Mouse (Mus musculus) liver, embryonic 12.5 days (tissue): ENCODE measurements around the gene Col11a1. TPM values are rescaled to one million over a fixed set of nuclear protein-coding genes. Genes with fewer than 3 reads are reported as not detected.

Experiments used
- ATAC-seq: fragments of 200-750 bp; cut with Nextera tagmentation; 2 replicates; pipeline ENCODE4 v1.8.0; 2017; ENCODE audit warnings: moderate number of reproducible peaks, mild to moderate bottlenecking, moderate library complexity
- H3K27ac ChIP-seq: fragments of 300-500 bp; sonication (generic); 2 replicates; pipeline ENCODE4 v1.5.1; 2016; ENCODE audit warnings: mild to moderate bottlenecking
- H3K27me3 ChIP-seq: fragments of 300-500 bp; sonication (generic); replicated peaks from 2 replicates; pipeline ENCODE4 v1.6.1; 2016; ENCODE audit warnings: mild to moderate bottlenecking, moderate library complexity
- H3K36me3 ChIP-seq: fragments of 300-500 bp; sonication (generic); 2 replicates; pipeline ENCODE4 v1.6.1; 2016; ENCODE audit warnings: mild to moderate bottlenecking, moderate library complexity
- H3K4me1 ChIP-seq: fragments of 300-500 bp; sonication (generic); 2 replicates; pipeline ENCODE4 v1.6.1; 2016
- H3K4me2 ChIP-seq: fragments of 300-500 bp; sonication (generic); 2 replicates; pipeline ENCODE4 v1.6.1; 2016; ENCODE audit warnings: mild to moderate bottlenecking, moderate library complexity
- H3K4me3 ChIP-seq: fragments of 300-500 bp; sonication (generic); 2 replicates; pipeline ENCODE4 v1.5.1; 2016; ENCODE audit warnings: mild to moderate bottlenecking, moderate library complexity
- H3K9ac ChIP-seq: fragments of 300-500 bp; sonication (generic); 2 replicates; pipeline ENCODE4 v1.6.1; 2016; ENCODE audit warnings: mild to moderate bottlenecking, moderate library complexity
- H3K9me3 ChIP-seq: fragments of 300-500 bp; sonication (generic); replicated peaks from 2 replicates; pipeline ENCODE4 v1.6.1; 2016; ENCODE audit warnings: mild to moderate bottlenecking, moderate library complexity
- WGBS: fragments of 180-500 bp; shearing (Covaris S2); methylation state at CpG from one replicate; pipeline ENCODE4 v1.1.7; 2016; ENCODE audit not compliant: insufficient replicate concordance; 5-methylcytosine and 5-hydroxymethylcytosine counted together
- polyA plus RNA-seq: library from polyadenylated mRNA; unstranded; fragments of >200 nt; fragmentation: Nextera tagmentation; extraction: Ambion mirVana; gene quantifications from 2 replicates; pipeline ENCODE4 v1.2.1, GENCODE M21; 2016

Col11a1 gene
- polyA plus RNA-seq: 1.7 and 2.2 TPM in 2 replicates

GRCm38 (mm10) chr3:114029971-114030635 lies at the start of gene Col11a1:
TSS of gene Col11a1 (plus strand) at chr3:114030540.
- no peak within 1 kb of the TSS for H3K9ac ChIP-seq
- no peaks in the 10 kb centered on the region for H3K36me3 ChIP-seq
- WGBS: 2% methylated on average over 19 of the region's 19 CpGs
- H3K9me3 ChIP-seq: no peaks in the 10 kb centered on the region
- no peak within 1 kb of the TSS for H3K27ac ChIP-seq
- H3K4me3 ChIP-seq: peak within 1 kb of the TSS; percentile 41
- peak within 1 kb of the TSS; percentile 64 for H3K4me2 ChIP-seq
- H3K27me3 ChIP-seq: peaks cover 28% of the 10 kb centered on the region; the same call in 1 of the 2 replicates
- peak; percentile 71 for ATAC-seq
- no peaks in the 10 kb centered on the region for H3K4me1 ChIP-seq

DNA sequence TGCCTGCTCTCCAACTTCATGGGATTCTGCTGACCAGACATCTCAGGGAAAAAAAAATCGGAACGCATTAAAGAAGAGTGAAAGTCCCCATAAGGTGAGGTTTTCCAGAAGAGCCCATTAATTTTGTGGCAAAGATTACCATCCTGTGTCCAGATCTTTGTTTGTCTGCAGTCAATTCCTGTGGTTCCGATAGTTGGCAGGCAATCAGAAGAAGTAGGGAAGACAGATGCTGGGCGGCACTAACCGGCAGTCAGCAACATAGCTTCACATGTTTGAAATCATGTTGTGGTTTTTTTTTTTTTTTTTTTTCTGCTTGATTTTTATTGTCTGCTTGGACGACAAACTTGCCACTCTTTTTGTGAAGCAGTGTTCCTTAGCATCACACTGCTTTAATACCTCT lies 39.4 kb upstream of the Col11a1 start:
- no peak overlapping the region for H3K9ac ChIP-seq
- no peaks in the 10 kb centered on the region for H3K36me3 ChIP-seq
- ATAC-seq: no peak
- no peak overlapping the region for H3K4me2 ChIP-seq
- no peaks in the 10 kb centered on the region for H3K4me1 ChIP-seq
- no peaks in the 10 kb centered on the region for H3K9me3 ChIP-seq
- 81% methylated on average over 6 of the region's 6 CpGs for WGBS
- no peak overlapping the region for H3K4me3 ChIP-seq
- no peaks in the 10 kb centered on the region for H3K27me3 ChIP-seq
- H3K27ac ChIP-seq: no peak overlapping the region

GRCm38 (mm10) chr3:114030886-114031285 lies 546 bp downstream of the Col11a1 start:
- H3K4me2 ChIP-seq: peak overlapping the region; percentile 64
- no peaks in the 10 kb centered on the region for H3K9me3 ChIP-seq
- H3K4me3 ChIP-seq: peak overlapping the region; percentile 41
- no peaks in the 10 kb centered on the region for H3K4me1 ChIP-seq
- 2% methylated on average over 9 of the region's 9 CpGs for WGBS
- ATAC-seq: no peak
- H3K9ac ChIP-seq: no peak overlapping the region
- H3K27ac ChIP-seq: no peak overlapping the region
- no peaks in the 10 kb centered on the region for H3K36me3 ChIP-seq
- peaks cover 28% of the 10 kb centered on the region; the same call in 1 of the 2 replicates for H3K27me3 ChIP-seq

DNA sequence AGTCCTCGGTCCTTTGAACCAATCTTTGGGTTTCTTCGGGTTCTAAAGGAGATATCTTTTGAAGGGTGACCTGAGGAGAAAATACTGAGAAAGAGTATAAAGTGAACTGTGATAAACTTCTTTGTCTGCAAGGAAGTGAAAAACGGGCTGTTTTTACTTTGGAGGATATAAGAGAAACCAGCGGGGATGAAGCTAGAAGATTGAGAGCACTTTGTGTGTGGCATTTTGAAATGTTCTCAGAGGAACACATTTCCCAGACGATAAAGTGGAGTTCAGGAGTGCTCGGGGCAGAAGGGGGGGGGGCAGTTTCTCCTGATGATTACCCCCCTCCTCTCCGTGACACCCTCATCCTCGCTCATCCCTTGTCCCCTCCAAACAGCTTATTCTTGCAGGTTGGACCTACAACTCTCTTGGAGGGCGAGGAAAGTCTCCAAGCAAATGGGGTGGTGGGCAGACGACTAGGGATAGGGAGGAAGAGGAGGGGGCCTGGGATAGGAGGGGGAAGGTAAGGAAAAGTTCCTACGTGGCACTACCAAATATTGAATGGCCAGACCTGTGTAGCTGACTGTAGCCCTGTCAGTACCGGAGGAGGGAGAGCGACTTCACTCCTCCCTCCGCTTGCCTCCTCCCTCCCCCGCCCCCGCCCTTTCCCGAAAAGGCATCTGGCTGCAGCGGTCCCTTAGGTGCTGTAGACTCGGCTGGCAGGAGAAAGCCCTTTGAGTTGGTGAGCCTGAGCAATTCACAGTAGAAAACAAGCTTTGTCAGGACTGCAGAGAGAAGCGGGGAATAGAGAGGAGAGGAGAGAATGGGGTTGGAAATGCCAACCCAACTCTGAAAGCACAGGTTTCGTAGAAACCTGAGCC lies 1.2 kb downstream of the Col11a1 start:
- Histone ChIP-seq H3K27me3 (peaks cover 28% of the 10 kb centered on the region; the same call in 1 of the 2 replicates), H3K4me2 (peak overlapping the region; percentile 64), H3K27ac (no peak overlapping the region), H3K9me3 (no peaks in the 10 kb centered on the region), H3K4me1 (no peaks in the 10 kb centered on the region), H3K9ac (no peak overlapping the region), H3K36me3 (no peaks in the 10 kb centered on the region), H3K4me3 (peak overlapping the region; percentile 41)
- WGBS: 3% methylated on average over 21 of the region's 21 CpGs
- ATAC-seq: no peak

DNA sequence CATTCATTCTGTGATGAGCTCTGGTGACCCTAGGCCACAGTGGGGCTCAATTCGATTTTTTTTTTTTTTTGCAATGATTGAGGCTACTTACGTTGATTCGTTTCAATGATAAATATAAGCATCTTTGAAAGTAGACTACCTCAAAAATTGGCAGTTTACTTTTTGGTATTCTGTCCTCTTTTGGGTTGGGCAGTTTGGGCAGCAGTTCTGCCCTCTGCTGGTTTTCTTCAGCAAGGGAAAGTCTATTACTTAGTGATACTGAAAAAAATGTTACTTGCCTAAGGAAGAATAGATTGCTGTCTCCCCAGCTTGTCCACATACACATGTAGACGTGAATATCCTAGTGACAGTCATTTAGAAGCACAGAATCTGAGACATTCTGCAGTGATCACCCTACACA lies 2.0 kb downstream of the Col11a1 start:
- H3K9ac ChIP-seq: no peak overlapping the region
- H3K36me3 ChIP-seq: no peaks in the 10 kb centered on the region
- H3K27me3 ChIP-seq: peaks cover 28% of the 10 kb centered on the region; the same call in 1 of the 2 replicates
- peak overlapping the region; percentile 41 for H3K4me3 ChIP-seq
- H3K4me2 ChIP-seq: peak overlapping the region; percentile 64
- no peaks in the 10 kb centered on the region for H3K9me3 ChIP-seq
- 7% methylated on average over 4 of the region's 4 CpGs for WGBS
- no peak overlapping the region for H3K27ac ChIP-seq
- no peaks in the 10 kb centered on the region for H3K4me1 ChIP-seq
- ATAC-seq: no peak

GRCm38 (mm10) chr3:114052406-114052805 lies 22.1 kb downstream of the Col11a1 start:
- H3K9me3 ChIP-seq: no peaks in the 10 kb centered on the region
- no peak overlapping the region for H3K9ac ChIP-seq
- H3K27me3 ChIP-seq: no peaks in the 10 kb centered on the region
- H3K4me2 ChIP-seq: no peak overlapping the region
- H3K36me3 ChIP-seq: no peaks in the 10 kb centered on the region
- H3K4me3 ChIP-seq: no peak overlapping the region
- no peaks in the 10 kb centered on the region for H3K4me1 ChIP-seq
- no peak for ATAC-seq
- H3K27ac ChIP-seq: no peak overlapping the region

- no peaks in the 10 kb centered on the region for H3K36me3 ChIP-seq
Measured at GRCm38 (mm10) chr3:114053501-114053900, 23.2 kb downstream of the Col11a1 start.

DNA sequence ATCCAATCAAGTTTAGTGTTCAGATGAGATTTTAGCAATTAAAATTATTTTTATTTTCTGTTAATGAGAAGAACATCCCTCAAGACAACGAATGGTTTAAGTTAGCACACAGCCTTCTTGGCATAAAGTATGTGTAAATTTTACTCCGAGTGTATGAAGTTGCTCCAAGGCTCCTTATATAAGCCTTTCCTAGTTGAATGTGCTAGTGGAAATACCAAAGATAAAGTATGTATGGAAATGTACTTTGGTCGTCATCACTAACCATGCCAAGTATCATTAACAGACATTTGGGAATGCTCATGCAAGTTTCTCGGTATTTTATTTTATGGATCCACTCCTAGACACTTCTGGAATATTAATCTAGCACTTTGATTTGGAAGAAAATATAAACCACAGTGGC lies 34.8 kb downstream of the Col11a1 start:
- no peaks in the 10 kb centered on the region for H3K36me3 ChIP-seq
- no peak overlapping the region for H3K9ac ChIP-seq
- H3K9me3 ChIP-seq: no peaks in the 10 kb centered on the region
- no peak overlapping the region for H3K27ac ChIP-seq
- ATAC-seq: no peak
- H3K27me3 ChIP-seq: no peaks in the 10 kb centered on the region
- H3K4me2 ChIP-seq: no peak overlapping the region
- no peaks in the 10 kb centered on the region for H3K4me1 ChIP-seq
- WGBS: 61% methylated on average over 4 of the region's 4 CpGs
- H3K4me3 ChIP-seq: no peak overlapping the region

More at GRCm38 (mm10) chr3:114053501-114053900, 23.2 kb downstream of the Col11a1 start:
- Histone ChIP-seq H3K4me2 (no peak overlapping the region), H3K9me3 (no peaks in the 10 kb centered on the region), H3K4me1 (no peaks in the 10 kb centered on the region), H3K27me3 (no peaks in the 10 kb centered on the region), H3K9ac (no peak overlapping the region), H3K27ac (no peak overlapping the region), H3K4me3 (no peak overlapping the region)
- WGBS: 40% methylated on average over 3 of the region's 3 CpGs
- no peak for ATAC-seq

- H3K36me3 ChIP-seq: no peaks in the 10 kb centered on the region
- H3K4me1 ChIP-seq: no peaks in the 10 kb centered on the region
- no peak overlapping the region for H3K4me3 ChIP-seq
- WGBS: 60% methylated on average over 4 of the region's 4 CpGs
- H3K9ac ChIP-seq: no peak overlapping the region
- no peaks in the 10 kb centered on the region for H3K27me3 ChIP-seq
- no peak for ATAC-seq
- H3K27ac ChIP-seq: no peak overlapping the region
- H3K9me3 ChIP-seq: no peaks in the 10 kb centered on the region
- H3K4me2 ChIP-seq: no peak overlapping the region
Measured at GRCm38 (mm10) chr3:114065587-114065986, 35.2 kb downstream of the Col11a1 start.

DNA sequence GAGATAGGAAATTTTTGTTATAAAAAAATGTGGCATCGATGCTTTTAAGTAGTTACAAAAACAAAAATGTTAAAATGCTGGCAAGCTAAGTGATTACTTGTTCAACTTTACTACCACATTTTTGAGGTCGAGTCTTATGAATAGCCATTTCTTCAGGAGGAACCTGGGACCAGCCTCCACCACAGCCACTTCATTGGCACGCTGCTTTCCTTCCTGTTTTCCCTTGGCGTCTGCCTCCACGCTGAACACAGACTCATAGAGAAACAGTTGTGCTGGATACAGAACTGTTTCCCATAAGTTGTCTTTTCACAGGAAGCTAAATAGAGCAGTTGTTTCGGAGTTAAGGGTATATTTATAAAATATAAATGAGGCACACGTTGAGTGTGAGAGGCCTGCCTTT lies 69.0 kb downstream of the Col11a1 start:
- Histone ChIP-seq H3K36me3 (no peaks in the 10 kb centered on the region), H3K4me1 (no peaks in the 10 kb centered on the region), H3K27ac (no peak overlapping the region), H3K9me3 (no peaks in the 10 kb centered on the region), H3K4me3 (no peak overlapping the region), H3K4me2 (no peak overlapping the region), H3K9ac (no peak overlapping the region), H3K27me3 (no peaks in the 10 kb centered on the region)
- no peak for ATAC-seq
- 45% methylated on average over 7 of the region's 7 CpGs for WGBS

GRCm38 (mm10) chr3:114107099-114107498 lies 76.8 kb downstream of the Col11a1 start:
- Histone ChIP-seq H3K36me3 (no peaks in the 10 kb centered on the region), H3K27ac (no peak overlapping the region), H3K4me1 (no peaks in the 10 kb centered on the region), H3K4me3 (no peak overlapping the region), H3K27me3 (no peaks in the 10 kb centered on the region), H3K9ac (no peak overlapping the region), H3K9me3 (no peaks in the 10 kb centered on the region), H3K4me2 (no peak overlapping the region)
- 19% methylated on average over 7 of the region's 7 CpGs for WGBS
- ATAC-seq: no peak

GRCm38 (mm10) chr3:114147140-114147539 lies 116.8 kb downstream of the Col11a1 start:
- Histone ChIP-seq H3K4me2 (no peak overlapping the region), H3K4me3 (no peak overlapping the region), H3K4me1 (no peaks in the 10 kb centered on the region), H3K9ac (no peak overlapping the region), H3K36me3 (no peaks in the 10 kb centered on the region), H3K27ac (no peak overlapping the region), H3K9me3 (no peaks in the 10 kb centered on the region), H3K27me3 (no peaks in the 10 kb centered on the region)
- ATAC-seq: no peak
- 28% methylated on average over 3 of the region's 3 CpGs for WGBS
